Mouse (Mus musculus) adrenal gland, postnatal 4 days (tissue): ENCODE results near the gene Gm28053. TPM values are rescaled to one million over a fixed set of nuclear protein-coding genes. Genes with fewer than 3 reads are reported as not detected.
"Not testable (repeated sequence)": the region's sequence is repeated elsewhere in the genome, so short reads cannot be mapped to it uniquely, and the experiment has no call there.

Source experiments
- DNase-seq, 2 experiments: peaks; one replicate each; pipeline ENCODE4 v3.0.0; 2021 to 2022; ENCODE audit warnings: low spot score in 2 of 2, mixed read lengths in 2 of 2
- long read RNA-seq, 2 experiments: library from polyadenylated mRNA; stranded (forward); transcript quantifications; one replicate each; pipeline ENCODE4 v2.0.0; 2021
- total RNA-seq, 2 experiments: library from RNA; stranded (reverse); gene quantifications; 2 replicates each; pipeline ENCODE4 v1.2.3; 2021

The Gm28053 gene
- total RNA-seq: 1 to 10 TPM; 2.8 to 6.3 TPM
- long read RNA-seq, experiment 1, partial matches to known transcripts: 0 of 2 reads
- long read RNA-seq, experiment 1, other reads (novel, unspliced or antisense): 1 of 2 reads
- long read RNA-seq, experiment 2, partial matches to known transcripts: 0 of 7 reads
- long read RNA-seq, experiment 2, other reads (novel, unspliced or antisense): 6 of 7 reads

GRCm38 (mm10) chr6:48718455-48718854, at the start of gene Gm28053, which contains the start of gene Gimap7:
TSS of gene Gm28053 (plus strand) at chr6:48718607.
TSS of gene Gimap7 (plus strand) at chr6:48718621.
- no peak for DNase-seq

- no peak for DNase-seq
Observed at GRCm38 (mm10) chr6:48669446-48669969, 48.9 kb upstream of the Gm28053 start.

GRCm38 (mm10) chr6:48674291-48675058, 43.9 kb upstream of the Gm28053 start:
- no peak for DNase-seq

GRCm38 (mm10) chr6:48675400-48675930, 42.9 kb upstream of the Gm28053 start:
- no peak for DNase-seq

GRCm38 (mm10) chr6:48675931-48676859, 42.2 kb upstream of the Gm28053 start, which contains the start of gene Gimap9:
TSS of gene Gimap9 (plus strand) at chr6:48676129.
- no peak for DNase-seq

- DNase-seq: no peak
Observed at GRCm38 (mm10) chr6:48676860-48677415, 41.5 kb upstream of the Gm28053 start.

GRCm38 (mm10) chr6:48677492-48678345, 40.7 kb upstream of the Gm28053 start:
- no peak for DNase-seq

GRCm38 (mm10) chr6:48678391-48678790, 40.0 kb upstream of the Gm28053 start:
- no peak for DNase-seq

- no peak for DNase-seq
Observed at GRCm38 (mm10) chr6:48679701-48680100, 38.7 kb upstream of the Gm28053 start.

GRCm38 (mm10) chr6:48680421-48680820, 38.0 kb upstream of the Gm28053 start:
- no peak for DNase-seq

- no peak for DNase-seq
Observed at GRCm38 (mm10) chr6:48681472-48682090, 36.8 kb upstream of the Gm28053 start.

- no peak for DNase-seq
Observed at GRCm38 (mm10) chr6:48682271-48682670, 36.1 kb upstream of the Gm28053 start.

GRCm38 (mm10) chr6:48683263-48683821, 35.1 kb upstream of the Gm28053 start:
- DNase-seq: not testable (repeated sequence)

- DNase-seq: no peak
Observed at GRCm38 (mm10) chr6:48684319-48684718, 34.1 kb upstream of the Gm28053 start, which contains the start of gene Gimap4. TSS of gene Gimap4 (plus strand) at chr6:48684549.

GRCm38 (mm10) chr6:48684806-48685205, 33.6 kb upstream of the Gm28053 start:
- DNase-seq: no peak

GRCm38 (mm10) chr6:48685251-48685650, 33.2 kb upstream of the Gm28053 start:
- no peak for DNase-seq

GRCm38 (mm10) chr6:48685694-48686665, 32.4 kb upstream of the Gm28053 start:
- DNase-seq: no peak

GRCm38 (mm10) chr6:48687077-48687476, 31.3 kb upstream of the Gm28053 start:
- no peak for DNase-seq
